Mouse (Mus musculus): Measurements from ENCODE around the gene 1700018F24Rik. TPM values are rescaled to one million over a fixed set of nuclear protein-coding genes. Genes with fewer than 3 reads are reported as not detected.
"Not testable (repeated sequence)": the region's sequence is repeated elsewhere in the genome, so short reads cannot be mapped to it uniquely, and the experiment has no call there.

The 1700018F24Rik gene
- total RNA-seq, 1 experiment from 2014 or later, result not detected

- not testable (repeated sequence) for DNase-seq
These were observed 40.4 kb downstream of the 1700018F24Rik start for GRCm38 (mm10) chr5:145083201-145083600.

GRCm38 (mm10) chr5:145083632-145084451 lies 41.1 kb downstream of the 1700018F24Rik start, which contains the start of the genes Arpc1a and Kpna7:
Gene Arpc1a (plus strand): TSS chr5:145083830.
Gene Kpna7 (minus strand): TSS chr5:145084030.
- peak; percentile 97 for DNase-seq

GRCm38 (mm10) chr5:145084822-145085221 lies 42.0 kb downstream of the 1700018F24Rik start:
- no peak for DNase-seq

GRCm38 (mm10) chr5:145088186-145088585 lies 45.4 kb downstream of the 1700018F24Rik start:
- DNase-seq, result no peak

GRCm38 (mm10) chr5:145089878-145090277 lies 47.1 kb downstream of the 1700018F24Rik start:
- no peak for DNase-seq

Other genes starting within 250 kb of the 1700018F24Rik start
- 17.2 and 19.4 TPM in 2 replicates for gene Smurf1, start 77.1 kb upstream of the 1700018F24Rik start, total RNA-seq (2021)
- gene Gm4871, start 10.2 kb upstream of the 1700018F24Rik start, total RNA-seq (2021), result not detected in 2 replicates
- 101 and 105 TPM in 2 replicates for gene Arpc1a, start 40.8 kb downstream of the 1700018F24Rik start, total RNA-seq (2021)
- not detected in 2 replicates for gene Kpna7, start 41.0 kb downstream of the 1700018F24Rik start, total RNA-seq (2021)
- gene Arpc1b, start 71.2 kb downstream of the 1700018F24Rik start, total RNA-seq (2021), result 205 and 257 TPM in 2 replicates
- gene Pdap1, start 97.2 kb downstream of the 1700018F24Rik start, total RNA-seq (2021), result 101 and 108 TPM in 2 replicates
- 106 and 112 TPM in 2 replicates for gene Bud31, start 97.4 kb downstream of the 1700018F24Rik start, total RNA-seq (2021)
- gene Ptcd1, start 124.1 kb downstream of the 1700018F24Rik start, total RNA-seq (2021), result 27.0 and 28.3 TPM in 2 replicates
- gene Cpsf4, start 124.2 kb downstream of the 1700018F24Rik start, total RNA-seq (2021), result 21.2 and 23.2 TPM in 2 replicates
- 774 and 783 TPM in 2 replicates for gene Atp5j2, start 149.1 kb downstream of the 1700018F24Rik start, total RNA-seq (2021)
- gene Zkscan14, start 158.9 kb downstream of the 1700018F24Rik start, total RNA-seq (2021), result 8.3 and 10.5 TPM in 2 replicates
- gene Zkscan5, start 161.6 kb downstream of the 1700018F24Rik start, total RNA-seq (2021), result 12.2 and 14.3 TPM in 2 replicates
- gene Zfp655, start 188.7 kb downstream of the 1700018F24Rik start, total RNA-seq (2021), result 46.6 and 49.8 TPM in 2 replicates
- gene Zscan25, start 237.5 kb downstream of the 1700018F24Rik start, total RNA-seq (2021), result 14.6 and 17.0 TPM in 2 replicates

Data from adrenal gland, postnatal 14 days (tissue).